Mouse (Mus musculus) layer of hippocampus, postnatal 14 days (tissue): ENCODE measurements around the gene Madcam1. TPM values are rescaled to one million over a fixed set of nuclear protein-coding genes. Genes with fewer than 3 reads are reported as not detected.
A peak's percentile ranks its signal among the peaks of the same experiment; 100 is the strongest.

Experiments used
- DNase-seq, 2 experiments: peaks; one replicate each; pipeline ENCODE4 v3.0.0; 2021 to 2022; ENCODE audit warnings: low spot score in 2 of 2, mixed read lengths in 1 of 2
- total RNA-seq, 2 experiments: library from RNA; stranded (reverse); gene quantifications; 2 replicates each; pipeline ENCODE4 v1.2.3; 2021

Gene Madcam1
- total RNA-seq, 2 experiments from 2014 or later: 0.37 TPM; not detected in 1

DNA sequence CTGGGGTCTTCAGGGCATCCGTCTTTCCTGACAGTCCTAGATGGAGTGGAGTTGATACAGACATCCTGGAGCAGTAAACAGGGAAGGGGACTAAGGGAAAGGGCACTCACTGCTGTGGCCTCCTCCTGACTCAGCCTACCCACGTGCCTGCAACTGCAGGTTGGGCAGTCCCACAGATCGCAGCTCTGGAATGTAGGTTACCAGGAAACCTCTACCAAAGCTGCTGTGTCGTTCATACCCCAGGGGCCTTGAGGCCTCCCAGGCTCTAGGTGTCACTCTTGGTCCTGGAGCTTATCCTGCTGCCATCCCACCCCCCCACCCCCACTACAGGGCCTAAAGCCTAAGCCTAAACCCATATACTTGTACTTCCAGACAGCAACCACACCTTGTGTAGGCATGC, 43.4 kb downstream of the Madcam1 start:
- no peak for DNase-seq

DNA sequence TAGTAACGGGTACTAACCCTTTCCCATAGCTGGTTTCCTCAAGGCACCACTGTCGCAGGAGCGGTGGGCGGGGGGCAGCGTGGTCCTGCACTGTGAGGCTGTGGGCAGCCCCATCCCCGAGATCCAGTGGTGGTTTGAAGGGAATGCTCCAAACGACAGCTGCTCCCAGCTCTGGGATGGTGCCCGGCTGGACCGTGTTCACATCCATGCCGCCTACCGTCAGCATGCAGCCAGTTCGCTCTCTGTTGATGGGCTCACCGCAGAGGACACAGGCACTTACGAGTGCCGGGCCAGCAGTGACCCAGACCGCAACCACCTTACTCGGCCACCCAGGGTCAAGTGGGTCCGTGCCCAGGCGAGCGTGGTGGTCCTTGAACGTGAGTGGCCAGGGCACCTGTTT, 44.3 kb downstream of the Madcam1 start:
- no peak for DNase-seq

DNA sequence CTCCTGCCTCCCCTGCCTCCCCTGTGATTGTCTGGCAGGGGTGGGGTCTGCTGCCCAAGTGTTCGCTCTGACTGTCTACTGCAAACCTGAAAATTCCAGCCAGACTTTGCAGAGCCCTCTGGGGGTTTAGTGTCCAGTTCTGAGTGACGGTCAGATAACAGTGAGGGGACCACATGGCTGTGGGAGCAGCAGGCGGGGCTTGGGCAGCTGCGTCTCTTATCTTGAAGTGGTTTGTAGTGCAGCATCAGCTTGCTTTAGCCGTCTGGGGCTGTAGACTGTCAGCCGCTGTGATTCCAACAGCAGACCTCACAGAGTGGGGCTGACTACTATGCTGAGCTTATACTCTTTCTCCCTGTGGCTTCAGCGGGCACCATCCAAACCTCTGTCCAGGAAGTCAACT, 44.9 kb downstream of the Madcam1 start:
- no peak for DNase-seq

DNA sequence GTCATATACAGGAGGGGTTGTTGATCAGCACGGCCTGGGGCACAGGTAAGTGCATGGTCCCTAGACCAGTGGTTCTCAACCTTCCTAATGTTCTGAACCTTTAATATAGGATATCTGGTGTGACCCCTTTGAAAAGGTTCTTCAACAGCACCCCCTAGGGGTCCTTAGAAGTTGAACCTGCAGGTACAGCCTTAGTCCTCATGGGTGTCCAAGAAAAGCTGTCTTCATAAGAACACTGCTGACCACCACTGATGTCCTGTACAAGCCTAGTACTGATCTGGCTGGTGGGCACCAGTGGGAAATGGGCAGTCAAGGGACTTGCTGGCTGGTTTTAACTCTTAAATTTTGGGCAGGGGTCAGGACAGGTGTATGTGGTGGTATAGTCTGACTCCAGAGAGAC, 47.7 kb downstream of the Madcam1 start:
- no peak for DNase-seq

DNA sequence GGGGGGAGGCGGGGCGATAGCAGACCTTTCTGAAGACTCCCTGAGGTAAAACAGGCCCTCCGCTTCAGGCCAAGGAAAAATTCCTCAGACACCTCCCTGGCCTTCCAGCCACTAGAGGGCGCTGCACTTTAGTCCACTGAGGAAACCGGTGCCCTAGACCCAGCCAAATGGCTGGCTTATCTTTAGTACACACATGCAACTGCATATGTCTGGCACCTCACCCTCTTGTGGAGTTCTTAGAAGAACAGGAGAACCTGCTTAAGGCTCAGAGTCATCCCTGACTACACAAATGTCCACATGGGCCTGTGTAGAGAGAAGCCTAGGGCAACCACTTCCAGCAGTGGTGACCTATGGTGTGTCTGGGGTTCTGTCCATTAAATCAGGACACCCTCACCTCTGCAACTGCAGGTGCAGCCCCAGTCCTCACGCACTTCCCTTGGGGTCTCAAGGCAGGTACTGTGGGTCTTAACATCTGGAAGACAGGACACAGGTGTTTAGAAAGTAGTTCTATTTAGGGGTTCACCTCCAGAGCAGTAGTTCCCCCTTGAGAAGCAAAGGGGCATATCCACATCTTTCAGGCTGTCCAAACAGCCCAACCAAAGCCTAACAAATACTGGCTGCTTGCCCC, 48.3 kb downstream of the Madcam1 start:
- DNase-seq: peak; percentile 72 to 73

DNA sequence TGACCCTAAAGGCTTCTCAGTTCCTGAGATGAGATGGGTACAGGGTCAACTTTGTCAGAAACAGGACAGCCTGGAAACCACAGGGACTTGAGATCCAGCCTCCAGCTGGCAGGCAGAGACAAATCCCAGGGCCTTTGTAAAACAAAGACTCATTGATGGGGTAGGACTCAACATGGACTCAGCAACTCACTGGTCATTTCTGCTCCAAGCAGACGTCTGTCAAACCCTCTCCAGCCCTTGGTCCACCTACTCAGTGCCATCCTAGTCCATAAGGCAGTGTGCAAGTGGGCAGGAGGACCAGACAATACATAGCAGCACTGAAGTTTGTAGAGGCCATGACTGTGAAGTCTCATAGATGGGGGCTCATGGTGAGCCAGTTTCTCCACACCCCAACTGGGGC, 48.8 kb downstream of the Madcam1 start:
- no peak for DNase-seq

DNA sequence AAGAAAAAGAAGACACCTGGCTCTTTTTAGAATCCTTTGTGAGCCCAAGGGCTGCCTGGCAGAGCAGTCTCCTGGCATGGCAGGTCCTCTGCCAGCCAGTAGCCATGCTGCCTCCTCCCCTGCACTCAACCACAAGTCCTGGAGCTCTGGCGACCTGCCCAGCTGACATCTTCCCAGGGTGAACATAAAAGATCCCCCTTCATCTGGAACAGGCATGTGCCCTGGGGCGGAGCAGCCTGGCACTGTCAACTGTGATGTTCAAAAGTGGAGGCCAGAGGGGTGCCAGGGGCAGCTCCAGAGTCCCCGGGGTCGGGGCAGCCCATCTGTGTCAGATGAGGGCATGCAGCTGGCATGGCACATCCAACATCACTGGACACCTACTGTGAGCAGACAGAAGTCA, 50.6 kb downstream of the Madcam1 start:
- DNase-seq: no peak

DNA sequence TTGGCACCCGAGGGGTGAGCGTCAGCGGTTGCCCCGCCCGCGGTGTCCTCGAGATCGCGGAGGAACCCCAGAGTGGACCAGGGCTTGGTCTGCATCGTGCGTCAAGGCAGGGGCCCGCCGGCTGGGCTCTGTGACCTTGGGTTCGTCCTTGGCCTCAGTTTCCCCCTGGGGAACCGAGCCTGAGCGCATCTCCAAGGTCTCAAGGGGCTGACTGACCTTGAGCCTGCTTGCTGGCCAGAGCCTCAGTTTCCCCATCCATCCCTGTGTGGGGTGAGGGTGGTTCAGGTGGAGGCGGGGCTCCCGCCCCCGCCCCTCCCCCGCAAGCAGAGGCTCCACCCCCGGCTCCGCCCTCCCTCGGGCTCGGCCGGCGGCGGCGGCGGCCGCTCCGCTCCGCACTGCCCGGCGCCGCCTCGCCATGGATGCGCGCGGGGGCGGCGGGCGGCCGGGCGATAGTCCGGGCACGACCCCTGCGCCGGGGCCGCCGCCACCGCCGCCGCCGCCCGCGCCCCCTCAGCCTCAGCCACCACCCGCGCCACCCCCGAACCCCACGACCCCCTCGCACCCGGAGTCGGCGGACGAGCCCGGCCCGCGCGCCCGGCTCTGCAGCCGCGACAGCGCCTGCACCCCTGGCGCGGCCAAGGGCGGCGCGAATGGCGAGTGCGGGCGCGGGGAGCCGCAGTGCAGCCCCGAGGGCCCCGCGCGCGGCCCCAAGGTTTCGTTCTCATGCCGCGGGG, 52.1 kb downstream of the Madcam1 start, which contains the start of gene Hcn2:
Hcn2 (plus strand) TSS at position 381 of the 734 bp plus-strand sequence.
- DNase-seq: no peak

DNA sequence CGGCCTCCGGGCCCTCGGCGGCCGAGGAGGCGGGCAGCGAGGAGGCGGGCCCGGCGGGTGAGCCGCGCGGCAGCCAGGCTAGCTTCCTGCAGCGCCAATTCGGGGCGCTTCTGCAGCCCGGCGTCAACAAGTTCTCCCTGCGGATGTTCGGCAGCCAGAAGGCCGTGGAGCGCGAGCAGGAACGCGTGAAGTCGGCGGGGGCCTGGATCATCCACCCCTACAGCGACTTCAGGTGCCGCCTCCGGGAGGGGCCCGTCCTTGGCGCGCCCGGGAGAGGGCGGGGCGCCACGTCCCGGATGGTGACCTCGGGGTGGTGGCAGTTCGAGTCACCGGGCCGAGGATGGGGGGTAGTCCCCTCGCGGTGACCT, 52.6 kb downstream of the Madcam1 start:
- DNase-seq: peak in 1 of 2 experiments; percentile 50

DNA sequence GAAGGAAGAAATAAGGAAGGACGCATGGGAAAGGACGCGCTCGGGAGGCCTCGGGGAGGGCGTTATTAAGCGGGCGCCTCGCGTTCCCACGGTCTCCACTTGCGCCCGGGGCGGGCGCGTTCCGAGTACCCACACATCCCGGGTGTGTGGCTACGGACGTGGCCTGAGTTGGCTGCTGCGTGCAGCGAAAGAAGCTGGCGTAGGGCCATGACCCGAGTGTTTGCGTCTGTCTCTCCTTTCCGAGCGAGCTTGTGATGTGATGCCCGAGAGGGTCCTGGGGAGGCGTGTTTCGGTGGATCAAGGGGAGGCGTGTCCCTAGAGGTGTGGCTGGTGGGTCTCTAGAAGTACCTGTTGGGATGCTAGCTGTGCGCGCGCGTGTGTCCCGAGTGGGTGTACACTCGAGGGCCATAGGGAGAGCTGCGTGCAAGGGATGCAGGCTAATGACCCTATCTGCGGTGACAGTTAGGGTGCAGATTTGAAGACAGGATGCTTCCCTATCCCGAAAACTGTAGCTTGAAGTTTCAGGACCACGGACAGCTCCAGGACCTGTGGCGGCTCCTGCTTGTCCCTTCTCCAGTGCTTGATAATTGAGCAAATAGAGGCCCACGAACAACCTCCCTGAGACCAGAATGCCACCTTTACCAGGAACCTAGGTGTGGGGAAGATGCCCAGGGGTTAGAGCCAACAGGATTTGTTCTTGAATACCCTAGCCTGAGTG, 53.4 kb downstream of the Madcam1 start:
- no peak for DNase-seq

Other genes starting within 250 kb of the Madcam1 start
- not detected for gene Vmn2r83, start 195.8 kb upstream of the Madcam1 start, total RNA-seq
- 1 to 10 TPM; 5.2 to 8.5 TPM for gene Plpp2, start 130.8 kb upstream of the Madcam1 start, total RNA-seq
- gene Mier2, start 109.4 kb upstream of the Madcam1 start, total RNA-seq: 10 to 100 TPM; 51.5 to 52.8 TPM
- gene Theg, start 77.2 kb upstream of the Madcam1 start, total RNA-seq: not detected
- 1 to 10 TPM; 6.5 to 8.3 TPM for gene C2cd4c, start 50.5 kb upstream of the Madcam1 start, total RNA-seq
- gene Shc2, start 26.6 kb upstream of the Madcam1 start, total RNA-seq: 10 to 100 TPM; 42.7 to 44.5 TPM
- gene Odf3l2, start 18.8 kb upstream of the Madcam1 start, total RNA-seq: under 1 TPM; 0.52 to 0.53 TPM
- 10 to 100 TPM; 72.3 to 73.2 TPM for gene Tpgs1, start 4.8 kb downstream of the Madcam1 start, total RNA-seq
- gene Cdc34, start 17.6 kb downstream of the Madcam1 start, total RNA-seq: 10 to 100 TPM; 60.9 to 68.5 TPM
- gene Gzmm, start 24.5 kb downstream of the Madcam1 start, total RNA-seq: 1 to 10 TPM; 1.7 to 1.9 TPM
- gene Bsg, start 39.9 kb downstream of the Madcam1 start, total RNA-seq: 100 to 1,000 TPM; 695 to 807 TPM
- gene Hcn2, start 52.1 kb downstream of the Madcam1 start, total RNA-seq: 10 to 100 TPM; 89.2 to 96.6 TPM
- gene Polrmt, start 82.0 kb downstream of the Madcam1 start, total RNA-seq: 10 to 100 TPM; 45.3 to 49.0 TPM
- 1 to 10 TPM in 1 of 2 experiments, under 1 TPM in 1; 0.88 to 1.7 TPM for gene Fgf22, start 90.5 kb downstream of the Madcam1 start, total RNA-seq
- gene Rnf126, start 102.4 kb downstream of the Madcam1 start, total RNA-seq: 10 to 100 TPM; 86.1 to 90.5 TPM
- 1 to 10 TPM; 1.2 to 2.4 TPM for gene Fstl3, start 112.7 kb downstream of the Madcam1 start, total RNA-seq
- under 1 TPM in 1 of 2 experiments, not detected in 1; 0.16 TPM for gene Prss57, start 126.4 kb downstream of the Madcam1 start, total RNA-seq
- 100 to 1,000 TPM; 356 to 379 TPM for gene Palm, start 129.0 kb downstream of the Madcam1 start, total RNA-seq
- under 1 TPM; 0.26 to 0.53 TPM for gene Misp, start 156.4 kb downstream of the Madcam1 start, total RNA-seq
- gene Ptbp1, start 189.9 kb downstream of the Madcam1 start, total RNA-seq: 10 to 100 TPM; 62.9 to 70.2 TPM
- 1 to 10 TPM; 2.3 to 3.0 TPM for gene Prtn3, start 209.9 kb downstream of the Madcam1 start, total RNA-seq
- gene Plppr3, start 210.1 kb downstream of the Madcam1 start, total RNA-seq: 10 to 100 TPM; 53.5 to 57.7 TPM
- gene Elane, start 221.7 kb downstream of the Madcam1 start, total RNA-seq: not detected
- gene Cfd, start 226.3 kb downstream of the Madcam1 start, total RNA-seq: not detected
- gene Med16, start 244.4 kb downstream of the Madcam1 start, total RNA-seq: 10 to 100 TPM; 48.8 to 51.9 TPM
- not detected for gene Gm26602, start 246.3 kb downstream of the Madcam1 start, total RNA-seq